Mouse (Mus musculus) megakaryocyte, embryonic 14.5 days (primary cell): Measurements from ENCODE around the gene Speg.

Source experiments
- FLI1 ChIP-seq: IDR thresholded peaks from 2 replicates; pipeline ENCODE4 v1.6.1; 2012; ENCODE audit warnings: low read length, inconsistent platforms, mixed read lengths
- GATA1 ChIP-seq: IDR thresholded peaks from 3 replicates; pipeline ENCODE4 v1.6.1; 2012; ENCODE audit warnings: mixed read lengths, low read length, inconsistent platforms, borderline replicate concordance

DNA sequence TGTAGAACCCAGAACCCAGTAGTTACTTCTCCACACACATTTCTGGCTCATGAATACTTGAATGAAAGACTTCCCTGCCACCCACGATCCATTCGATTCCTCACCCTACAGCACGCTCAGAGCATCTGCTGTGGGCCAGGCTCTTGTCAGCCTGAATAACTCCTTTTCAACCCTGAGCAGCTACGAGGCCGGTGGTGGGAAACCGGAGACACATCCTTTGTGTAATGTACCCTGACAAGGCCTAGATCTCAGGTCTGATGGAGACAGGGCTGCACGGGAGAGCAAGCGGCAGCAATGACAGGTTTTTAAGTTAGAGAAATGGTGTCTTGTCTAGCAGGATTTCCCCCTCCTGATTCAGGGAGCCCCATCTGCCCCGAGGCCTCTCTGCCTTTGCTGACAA lies 35.8 kb upstream of the Speg start:
- TF ChIP-seq FLI1 = no peak
- no peak for TF ChIP-seq GATA1
